Mouse (Mus musculus) thymus, adult 2 months (tissue): ENCODE results near the gene Aff3.

ENCODE experiments used
- CTCF ChIP-seq: fragments of 200-500 bp; IDR thresholded peaks from 2 replicates; pipeline ENCODE4 v1.5.1; 2012; ENCODE audit warnings: mild to moderate bottlenecking, control low read depth, low read length, moderate library complexity, borderline replicate concordance; ENCODE audit not compliant: control insufficient read depth, poor library complexity, insufficient read depth; ENCODE audit errors: extremely low read depth
- POLR2A ChIP-seq: fragments of 200-500 bp; IDR thresholded peaks from 2 replicates; pipeline ENCODE4 v1.6.1; 2012; ENCODE audit warnings: mild to moderate bottlenecking, low read length, control low read depth, moderate library complexity; ENCODE audit not compliant: control insufficient read depth, poor library complexity, insufficient read depth; ENCODE audit errors: extremely low read depth

DNA sequence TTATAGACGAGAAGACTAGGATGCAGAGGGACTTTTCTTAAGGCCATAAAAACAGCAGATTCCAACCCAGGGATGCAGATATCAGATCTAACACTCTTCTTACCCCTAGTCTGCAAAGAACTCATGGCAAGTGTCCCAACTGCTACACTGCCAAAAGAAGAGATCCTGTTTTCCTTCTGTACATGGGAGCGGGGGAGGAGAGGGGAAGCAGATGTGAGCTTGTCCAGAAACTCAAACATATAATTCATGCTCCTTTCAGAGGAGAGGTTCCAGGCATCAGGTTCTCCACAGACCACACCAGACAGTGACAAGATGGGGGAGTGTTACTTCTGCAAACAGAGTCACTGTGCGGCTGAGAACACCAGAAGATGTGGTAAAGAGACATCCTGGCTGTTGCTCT lies 276.3 kb downstream of the Aff3 start:
- TF ChIP-seq POLR2A (no peak), CTCF (no peak)
